Mouse (Mus musculus) cerebellum, adult 18-20 months (tissue): ENCODE measurements around the gene Cnnm1.

Experiments used
- DNase-seq, 2 experiments: peaks; one replicate each; pipeline ENCODE4 v3.0.0; 2021

Cnnm1 gene

DNA sequence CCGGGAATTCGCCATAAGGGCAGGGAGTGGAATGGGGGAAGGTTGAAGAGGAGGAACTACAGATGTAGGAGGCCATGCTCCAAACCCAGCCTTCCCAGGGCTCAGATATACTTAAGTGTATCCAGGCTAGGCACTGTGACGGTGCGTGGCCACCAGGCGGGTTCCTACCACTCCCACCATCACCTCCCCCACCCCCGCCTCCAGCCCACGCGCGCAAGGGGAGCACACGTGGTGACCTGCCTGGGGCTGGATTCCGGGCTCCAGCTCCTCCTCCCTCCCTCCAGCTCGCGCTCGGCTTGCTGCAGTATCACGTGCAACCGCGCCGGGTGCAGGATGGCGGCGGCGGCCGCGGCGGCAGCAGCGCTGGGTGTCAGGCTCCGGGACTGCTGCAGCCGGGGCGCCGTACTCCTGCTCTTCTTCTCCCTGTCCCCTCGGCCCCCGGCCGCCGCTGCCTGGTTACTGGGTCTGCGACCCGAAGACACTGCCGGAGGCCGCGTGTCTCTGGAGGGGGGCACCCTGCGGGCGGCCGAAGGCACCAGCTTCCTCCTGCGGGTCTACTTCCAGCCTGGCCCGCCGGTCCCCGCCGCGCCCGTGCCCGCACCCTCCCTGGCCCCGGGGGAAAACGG is at the start of gene Cnnm1:
Gene Cnnm1 (plus strand): TSS at position 325 of the 626 bp plus-strand sequence.
- peak; percentile 87 to 89 for DNase-seq

DNA sequence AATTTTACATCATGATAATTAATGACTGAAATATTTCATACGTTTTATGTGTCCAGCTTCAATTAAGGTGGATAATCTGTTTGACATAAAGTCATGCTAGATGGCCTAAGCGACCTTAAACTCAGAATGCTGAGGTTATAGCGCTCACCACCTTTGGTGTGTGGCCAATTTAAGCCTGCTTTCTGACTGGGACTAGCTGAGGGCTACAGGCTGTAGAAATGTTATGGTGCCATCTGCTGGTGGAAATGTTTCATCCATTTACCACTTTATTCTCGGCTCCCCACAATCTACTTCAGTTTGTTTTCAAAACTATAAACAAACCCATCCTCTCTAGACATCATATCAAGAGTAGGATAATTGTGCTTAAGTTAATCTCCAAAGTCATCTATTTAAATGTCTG is 43.9 kb upstream of the Cnnm1 start:
- peak; percentile 42 to 56 for DNase-seq

DNA sequence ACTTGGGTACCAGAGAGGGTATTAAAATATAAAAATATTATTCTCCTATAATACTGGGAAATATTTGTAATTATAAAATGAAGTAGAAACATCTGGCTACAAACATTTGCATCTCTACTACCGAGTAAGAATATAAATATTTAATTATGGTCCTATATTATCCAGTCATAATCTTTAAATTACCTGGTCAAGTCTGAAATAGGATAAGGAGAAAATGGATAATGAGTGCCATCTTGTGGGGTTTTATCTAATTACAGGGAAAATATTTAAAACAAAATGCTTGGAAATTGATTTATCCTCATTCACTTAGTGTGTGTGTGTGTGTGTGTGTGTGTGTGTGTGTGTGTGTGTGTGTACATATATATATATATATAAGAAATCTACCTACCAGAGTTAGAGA is 33.1 kb upstream of the Cnnm1 start:
- DNase-seq, result no peak

DNA sequence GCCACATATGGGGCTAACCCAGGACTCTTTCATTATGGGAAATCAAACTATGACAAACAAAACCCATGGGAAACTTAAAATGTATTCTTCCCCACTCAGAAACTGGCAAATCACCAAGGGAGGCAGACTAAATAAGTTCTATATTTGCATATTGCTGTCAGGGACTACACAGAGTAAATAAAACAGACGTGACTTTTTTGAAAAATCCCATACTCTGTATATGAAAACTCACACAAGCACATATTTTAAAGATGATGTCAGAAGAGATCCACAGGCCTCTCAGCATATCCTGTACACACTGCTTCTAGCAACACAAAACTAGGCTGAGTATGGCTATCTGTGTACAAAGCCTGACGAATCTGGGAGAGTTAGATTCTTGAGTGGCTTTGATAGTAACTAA is 24.7 kb upstream of the Cnnm1 start:
- no peak for DNase-seq

DNA sequence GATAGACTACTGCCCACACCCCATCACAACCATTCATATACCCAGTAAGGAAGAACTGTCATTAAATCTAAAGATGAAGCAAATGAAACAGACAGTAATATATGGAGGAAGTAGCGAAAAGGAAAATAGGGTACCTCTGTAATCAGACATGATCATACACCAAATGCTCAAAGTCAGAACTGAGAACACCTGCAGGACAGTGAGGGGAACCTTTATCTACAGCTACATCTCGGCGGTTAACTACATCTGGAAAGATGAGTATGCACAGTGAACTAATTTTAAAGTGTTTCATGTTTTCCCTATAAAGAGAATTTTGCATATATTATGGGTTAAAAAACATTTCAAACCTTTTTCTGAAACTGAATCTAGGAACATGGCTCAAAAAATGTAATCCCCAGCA is 19.7 kb upstream of the Cnnm1 start:
- no peak for DNase-seq

- DNase-seq, result no peak
Measured at GRCm38 (mm10) chr19:43424082-43424481, 16.2 kb upstream of the Cnnm1 start.

- DNase-seq, result no peak
Measured at GRCm38 (mm10) chr19:43427446-43428224, 12.6 kb upstream of the Cnnm1 start.

DNA sequence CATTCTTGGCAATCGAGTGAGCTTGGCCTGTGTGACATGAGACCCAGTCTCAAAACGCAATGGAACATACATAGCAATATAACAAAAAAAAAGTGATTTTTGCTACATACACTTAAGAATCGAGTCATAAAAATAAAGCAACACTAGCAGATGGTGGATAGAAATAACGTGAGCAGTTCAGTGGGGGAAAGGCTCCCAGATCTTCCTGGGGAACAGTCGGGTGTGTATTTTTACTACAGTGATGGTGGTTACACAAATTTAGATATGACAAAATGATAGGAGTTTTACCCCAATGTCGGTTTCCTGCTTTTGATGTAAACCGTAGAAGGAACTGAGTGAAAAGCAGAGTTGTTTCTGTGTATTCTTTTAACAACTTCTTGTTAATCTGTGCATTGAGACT is 990 bp upstream of the Cnnm1 start:
- no peak for DNase-seq

GRCm38 (mm10) chr19:43440768-43441660 is 778 bp downstream of the Cnnm1 start:
- peak; percentile 70 to 85 for DNase-seq

GRCm38 (mm10) chr19:43441661-43441990 is 1.4 kb downstream of the Cnnm1 start:
- DNase-seq, result no peak

- DNase-seq, result no peak
Measured at GRCm38 (mm10) chr19:43442269-43442668, 2.0 kb downstream of the Cnnm1 start.

GRCm38 (mm10) chr19:43442906-43443305 is 2.7 kb downstream of the Cnnm1 start:
- DNase-seq, result peak; percentile 45 to 54

DNA sequence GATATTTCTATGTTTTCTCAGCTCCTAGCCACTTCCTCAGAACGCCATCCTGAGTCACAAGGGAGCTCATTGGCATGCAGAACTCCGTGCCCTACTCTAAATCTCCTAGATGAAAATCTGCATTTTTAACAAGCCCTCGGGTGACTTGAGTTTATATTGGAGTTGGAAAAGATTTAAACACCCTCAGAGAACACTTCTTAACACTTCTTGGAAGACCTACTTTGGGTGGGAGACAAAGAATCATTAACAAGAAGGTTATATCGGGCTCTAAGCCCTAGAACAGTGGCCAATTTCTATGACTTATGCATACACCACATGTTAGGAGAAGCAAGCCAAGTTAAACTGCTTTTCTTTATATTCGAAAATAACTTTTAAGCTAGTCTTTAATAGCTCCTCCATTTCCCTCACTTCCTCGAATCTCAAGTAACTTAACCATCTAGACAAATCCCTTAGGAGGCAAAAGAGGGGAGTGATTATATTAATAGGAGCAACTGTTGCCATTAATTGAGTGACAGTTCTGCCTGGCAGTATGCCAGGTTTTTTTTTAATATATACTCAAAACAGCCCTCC is 4.5 kb downstream of the Cnnm1 start:
- no peak for DNase-seq

DNA sequence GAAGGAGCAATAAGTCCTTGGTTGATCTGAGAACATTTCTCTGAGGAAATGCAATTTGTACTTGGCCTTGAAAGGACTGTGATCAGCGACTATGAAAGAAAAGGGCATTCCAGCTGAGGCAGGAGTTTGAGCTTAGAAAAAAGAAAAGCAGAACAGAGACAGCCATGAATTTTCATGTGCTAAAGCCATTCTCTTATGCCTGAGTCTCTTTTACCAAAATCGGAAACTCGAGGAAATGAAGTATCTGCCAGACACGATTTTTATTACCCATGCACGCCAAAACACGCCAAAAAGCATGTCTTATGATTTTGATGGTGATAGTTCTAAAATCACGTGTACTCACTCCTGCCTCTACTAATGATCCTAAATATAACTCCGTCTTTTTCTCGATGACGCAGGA is 11.3 kb downstream of the Cnnm1 start:
- DNase-seq, result no peak

- no peak for DNase-seq
Measured at GRCm38 (mm10) chr19:43452176-43452575, 11.9 kb downstream of the Cnnm1 start.

DNA sequence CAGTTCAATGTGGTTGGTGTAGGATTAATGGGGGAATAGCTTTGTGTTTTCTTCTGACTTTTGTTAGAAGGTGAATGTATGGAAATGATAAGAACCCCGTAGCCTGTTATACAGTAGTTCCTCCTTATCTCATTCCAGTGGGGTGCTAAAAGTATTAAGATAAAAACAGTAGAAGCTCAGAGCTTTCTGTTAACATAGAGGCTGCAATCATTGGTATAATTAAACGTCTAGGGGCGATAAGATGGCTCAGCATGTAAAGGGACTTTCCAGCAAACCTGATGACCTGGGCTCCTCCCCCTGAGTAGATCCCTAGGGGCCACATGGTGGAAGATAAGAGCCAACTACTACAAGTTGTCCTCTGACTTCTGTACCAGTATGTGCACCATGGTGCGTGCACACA is 12.8 kb downstream of the Cnnm1 start:
- no peak for DNase-seq

DNA sequence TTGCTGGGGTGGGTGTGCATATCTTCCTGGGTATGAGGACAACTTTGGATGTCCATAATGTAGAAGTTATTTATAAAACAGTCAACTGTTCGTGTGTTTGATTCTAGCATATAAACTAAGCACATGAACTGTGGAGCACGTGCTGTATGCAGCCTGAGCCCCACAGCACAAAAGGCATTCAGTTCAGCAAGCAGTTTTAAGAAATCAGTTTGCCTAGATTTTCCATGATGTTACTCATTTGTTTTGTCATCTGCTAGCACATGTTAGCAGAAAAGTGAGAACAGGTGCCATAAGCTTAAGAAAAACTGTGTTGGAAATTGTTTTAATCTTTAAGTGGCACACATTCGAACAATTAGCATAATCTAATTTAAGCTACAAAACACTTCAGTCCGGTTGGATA is 19.7 kb downstream of the Cnnm1 start:
- no peak for DNase-seq

GRCm38 (mm10) chr19:43460481-43460880 is 20.2 kb downstream of the Cnnm1 start:
- DNase-seq, result peak in 1 of 2 experiments; percentile 42

- DNase-seq, result no peak
Measured at GRCm38 (mm10) chr19:43462141-43462540, 21.9 kb downstream of the Cnnm1 start.

- no peak for DNase-seq
Measured at GRCm38 (mm10) chr19:43463546-43464293, 23.5 kb downstream of the Cnnm1 start.

DNA sequence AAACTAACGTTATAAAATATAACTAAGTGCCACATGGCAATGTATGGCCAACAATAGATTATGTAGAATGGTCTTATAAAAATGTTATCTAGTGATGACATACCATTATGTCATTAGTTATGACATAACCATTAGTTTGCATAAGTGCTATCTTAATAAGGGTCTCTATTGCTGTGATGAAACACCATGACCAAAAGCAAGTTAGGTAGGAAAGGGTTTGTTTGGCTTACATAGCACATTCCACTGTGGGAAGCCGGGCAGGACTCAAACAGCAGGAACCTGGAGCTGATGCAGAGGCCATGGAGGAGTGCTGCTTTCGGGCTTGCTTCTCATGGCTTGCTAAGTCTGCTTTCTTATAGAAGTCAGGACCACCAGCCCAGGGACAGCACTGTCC is 24.1 kb downstream of the Cnnm1 start:
- no peak for DNase-seq

- DNase-seq, result no peak
Measured at GRCm38 (mm10) chr19:43465076-43465475, 24.8 kb downstream of the Cnnm1 start.
